Mouse (Mus musculus) kidney, adult 9 months (tissue): Measurements from ENCODE around the gene Cox11.
A peak's percentile ranks its signal among the peaks of the same experiment; 100 is the strongest.

Experiments
- DNase-seq: peaks from one replicate; pipeline ENCODE4 v3.0.0; 2022

Cox11 gene

DNA sequence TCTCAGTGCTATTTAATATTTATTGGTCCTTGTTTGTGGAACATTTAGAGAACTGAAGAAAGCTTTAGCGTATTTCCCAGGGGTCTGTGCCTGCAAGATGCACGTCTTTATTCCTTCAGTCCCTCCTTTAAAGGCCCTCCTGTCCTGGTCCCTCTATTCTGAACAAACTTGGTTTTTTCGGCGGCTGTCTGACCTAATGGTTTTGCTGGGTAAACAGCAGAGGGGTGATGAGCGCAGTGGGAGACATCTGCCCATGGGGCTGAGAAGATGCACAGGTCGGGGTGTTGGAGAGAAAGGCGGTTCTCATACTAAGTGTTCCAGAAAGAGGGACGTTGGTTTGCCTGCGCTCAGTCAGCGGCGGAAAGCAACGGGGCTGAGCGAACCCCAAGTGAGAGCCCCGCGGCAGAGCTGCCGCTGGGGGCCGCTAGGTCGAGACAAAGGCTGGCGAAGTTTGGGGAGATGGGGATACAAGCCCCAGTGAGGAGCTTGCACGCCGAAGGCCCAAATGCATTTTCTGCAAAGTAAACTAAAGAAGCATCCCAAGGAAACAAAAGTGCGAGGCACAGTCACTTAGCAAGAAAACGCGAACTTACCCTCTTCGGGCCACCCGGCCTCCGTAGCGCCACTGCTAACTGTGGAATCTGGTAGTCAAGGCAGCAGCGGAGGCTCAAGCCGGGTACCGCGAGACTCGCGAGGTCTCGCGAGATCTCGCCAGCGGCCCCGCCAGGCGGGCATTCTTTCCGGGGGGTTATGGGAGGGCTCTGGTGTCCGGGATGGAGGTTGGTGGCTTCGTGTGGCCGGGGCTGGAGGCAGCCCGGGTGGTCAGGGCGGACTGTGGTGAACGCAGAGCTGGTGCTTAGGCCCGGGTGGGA is at the start of gene Cox11, which contains the start of gene Stxbp4:
Gene Cox11 (plus strand): TSS at position 734 of the 872 bp plus-strand sequence.
Gene Stxbp4 (minus strand): TSS at position 645 of the 872 bp plus-strand sequence.
- peak; percentile 94 for DNase-seq

DNA sequence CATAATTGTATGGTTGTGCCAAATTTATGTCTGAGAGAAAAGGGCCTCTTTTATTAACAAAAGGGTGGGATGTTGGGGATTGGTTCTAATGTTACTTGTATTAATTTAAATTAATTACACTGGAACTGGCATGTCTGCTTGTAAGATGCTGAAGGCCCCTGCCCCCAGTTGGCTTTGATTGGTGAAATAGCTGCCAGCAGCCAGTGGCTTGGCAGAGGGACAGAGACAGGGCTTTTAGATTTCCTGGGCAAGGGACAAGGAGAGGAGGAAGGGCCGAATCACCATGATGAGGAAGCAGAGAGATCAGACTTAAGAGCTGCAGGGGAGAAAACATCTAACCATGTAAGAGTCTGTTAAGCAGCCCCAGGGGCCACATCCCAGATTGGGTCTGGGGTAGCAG is 47.0 kb upstream of the Cox11 start:
- no peak for DNase-seq

- no peak for DNase-seq
These were observed 42.1 kb upstream of the Cox11 start for GRCm38 (mm10) chr11:90595826-90596225.

- no peak for DNase-seq
These were observed 34.9 kb upstream of the Cox11 start for GRCm38 (mm10) chr11:90603066-90603465.

GRCm38 (mm10) chr11:90612118-90612517 is 25.9 kb upstream of the Cox11 start:
- no peak for DNase-seq

- no peak for DNase-seq
These were observed 23.2 kb upstream of the Cox11 start for GRCm38 (mm10) chr11:90614743-90615142.

DNA sequence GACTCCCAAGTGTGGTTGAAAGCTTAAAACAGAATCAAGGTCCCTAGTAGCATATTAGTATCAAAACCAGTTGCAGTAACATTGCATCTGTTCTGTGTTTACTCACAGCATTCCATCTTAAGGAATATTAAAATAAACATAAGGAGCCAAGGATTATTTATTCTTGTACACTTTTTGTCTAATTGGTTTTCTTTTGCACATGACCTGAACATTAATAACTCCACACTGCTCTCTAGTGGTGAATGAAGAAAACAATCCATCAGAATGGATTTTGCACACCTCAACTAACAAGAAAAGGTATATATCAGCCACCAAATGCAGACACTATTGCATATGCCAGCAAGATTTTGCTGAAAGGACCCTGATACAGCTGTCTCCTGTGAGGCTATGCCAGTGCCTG is 21.5 kb upstream of the Cox11 start:
- DNase-seq = no peak

GRCm38 (mm10) chr11:90622044-90622443 is 15.9 kb upstream of the Cox11 start:
- no peak for DNase-seq

DNA sequence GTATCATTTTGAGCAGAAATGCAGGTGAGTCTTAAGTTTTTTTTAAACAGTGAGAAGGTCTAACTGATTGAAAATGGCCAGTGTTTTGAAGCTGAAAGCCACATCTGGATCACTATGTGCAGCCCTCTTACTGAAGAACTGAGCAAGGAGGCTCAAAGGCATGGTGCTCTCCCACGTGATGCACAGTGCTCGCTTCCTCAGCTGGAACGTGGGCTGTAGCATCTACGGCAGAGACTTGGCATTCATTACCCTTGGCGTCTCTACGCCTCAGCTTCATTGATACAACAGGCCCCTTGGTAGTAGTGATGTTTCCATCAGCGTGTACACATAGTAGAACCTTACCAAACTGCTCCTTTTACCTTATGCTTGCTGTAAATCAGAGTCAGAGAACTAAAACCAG is 15.5 kb upstream of the Cox11 start:
- DNase-seq = no peak

- DNase-seq = peak; percentile 59
These were observed 14.5 kb upstream of the Cox11 start for GRCm38 (mm10) chr11:90623477-90623876.

GRCm38 (mm10) chr11:90625174-90625573 is 12.8 kb upstream of the Cox11 start:
- DNase-seq = no peak

- DNase-seq = peak; percentile 76
These were observed 10.2 kb upstream of the Cox11 start for GRCm38 (mm10) chr11:90627751-90628150.

DNA sequence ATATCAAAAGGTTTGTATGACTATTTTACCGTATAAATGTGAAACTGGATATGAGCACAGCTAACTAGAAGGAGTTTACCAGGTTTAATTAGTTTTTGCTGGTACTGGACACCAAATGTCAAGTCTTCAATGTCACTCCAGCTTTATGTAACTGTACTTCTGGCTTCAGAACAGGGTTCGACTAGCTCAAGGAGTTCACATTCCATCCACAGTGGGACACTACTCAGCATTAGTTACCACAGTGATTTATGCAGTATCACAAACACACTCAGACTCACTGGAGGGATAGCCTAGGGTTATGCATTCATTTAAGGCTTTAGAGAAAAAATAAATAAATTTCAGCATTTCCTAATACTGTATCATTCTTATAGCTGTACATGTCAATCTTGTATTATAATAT is 5.5 kb upstream of the Cox11 start:
- DNase-seq = peak; percentile 69

DNA sequence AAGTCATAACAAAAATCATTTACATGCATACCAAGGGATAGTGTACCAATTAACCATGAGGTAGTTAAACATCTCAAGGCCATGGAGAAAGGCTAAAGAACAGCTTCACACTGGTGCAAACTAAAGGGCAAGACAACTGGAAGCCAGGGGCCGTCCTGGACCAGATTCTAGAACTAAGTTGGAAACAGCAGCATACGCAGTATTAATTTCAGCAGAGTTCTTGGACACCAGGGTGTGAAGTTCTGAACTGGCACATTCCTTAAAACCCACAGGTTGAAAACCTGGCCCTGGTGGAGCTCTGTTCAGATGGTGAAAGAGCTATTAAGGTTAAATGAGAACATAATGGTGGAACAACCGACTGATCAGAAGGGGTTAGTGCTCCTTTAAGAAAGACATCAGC is 3.3 kb upstream of the Cox11 start:
- peak; percentile 59 for DNase-seq

DNA sequence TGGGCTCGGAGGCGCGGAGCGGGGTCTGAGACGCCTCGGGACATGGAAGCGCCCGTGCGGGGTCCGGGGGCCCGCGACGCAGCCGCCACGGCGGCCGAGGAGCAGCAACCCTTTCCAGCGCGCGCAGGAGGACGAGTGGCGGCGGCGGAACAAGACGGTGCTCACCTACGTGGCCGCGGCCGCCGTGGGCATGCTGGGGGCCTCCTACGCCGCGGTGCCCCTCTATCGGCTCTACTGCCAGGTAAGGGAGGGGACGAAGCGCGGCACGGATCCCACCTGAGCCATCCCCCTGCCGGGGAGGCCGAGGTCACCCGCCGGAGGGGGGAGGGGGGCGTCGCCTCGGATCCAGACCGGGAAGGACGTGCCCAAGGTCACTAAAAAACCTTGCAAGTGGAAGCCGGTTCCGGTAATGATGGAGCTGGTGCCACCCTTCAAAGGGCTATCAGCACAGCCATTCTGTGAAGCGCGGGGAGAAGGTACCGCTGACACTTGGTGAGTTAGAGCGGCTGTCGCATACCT is 398 bp downstream of the Cox11 start:
- peak; percentile 50 for DNase-seq

- no peak for DNase-seq
These were observed 11.8 kb downstream of the Cox11 start for GRCm38 (mm10) chr11:90649777-90650176.

GRCm38 (mm10) chr11:90650231-90650885 is 12.4 kb downstream of the Cox11 start:
- DNase-seq = no peak

DNA sequence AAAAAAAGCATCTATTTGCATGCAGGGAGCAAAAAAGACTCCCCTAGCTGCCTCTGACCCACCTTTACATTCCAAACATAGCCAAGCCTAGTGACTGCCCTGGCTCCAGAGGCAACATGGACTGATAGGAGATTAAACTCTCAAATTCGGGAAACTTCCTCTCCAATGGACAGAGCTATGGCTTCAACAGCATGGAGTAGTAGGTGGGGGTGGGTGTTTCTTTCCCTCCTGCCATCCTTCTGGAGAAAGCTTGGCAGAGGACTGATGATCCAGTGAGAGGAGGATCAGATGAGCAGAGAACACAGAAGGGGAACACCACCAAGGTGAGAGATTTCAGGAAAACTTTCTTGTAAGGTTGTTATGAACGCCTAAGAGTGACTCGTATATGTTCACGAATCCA is 14.6 kb downstream of the Cox11 start:
- DNase-seq = no peak

GRCm38 (mm10) chr11:90657527-90657926 is 19.6 kb downstream of the Cox11 start:
- DNase-seq = no peak

- no peak for DNase-seq
These were observed 22.7 kb downstream of the Cox11 start for GRCm38 (mm10) chr11:90660662-90661061.

GRCm38 (mm10) chr11:90663052-90663451 is 25.1 kb downstream of the Cox11 start:
- DNase-seq = no peak

DNA sequence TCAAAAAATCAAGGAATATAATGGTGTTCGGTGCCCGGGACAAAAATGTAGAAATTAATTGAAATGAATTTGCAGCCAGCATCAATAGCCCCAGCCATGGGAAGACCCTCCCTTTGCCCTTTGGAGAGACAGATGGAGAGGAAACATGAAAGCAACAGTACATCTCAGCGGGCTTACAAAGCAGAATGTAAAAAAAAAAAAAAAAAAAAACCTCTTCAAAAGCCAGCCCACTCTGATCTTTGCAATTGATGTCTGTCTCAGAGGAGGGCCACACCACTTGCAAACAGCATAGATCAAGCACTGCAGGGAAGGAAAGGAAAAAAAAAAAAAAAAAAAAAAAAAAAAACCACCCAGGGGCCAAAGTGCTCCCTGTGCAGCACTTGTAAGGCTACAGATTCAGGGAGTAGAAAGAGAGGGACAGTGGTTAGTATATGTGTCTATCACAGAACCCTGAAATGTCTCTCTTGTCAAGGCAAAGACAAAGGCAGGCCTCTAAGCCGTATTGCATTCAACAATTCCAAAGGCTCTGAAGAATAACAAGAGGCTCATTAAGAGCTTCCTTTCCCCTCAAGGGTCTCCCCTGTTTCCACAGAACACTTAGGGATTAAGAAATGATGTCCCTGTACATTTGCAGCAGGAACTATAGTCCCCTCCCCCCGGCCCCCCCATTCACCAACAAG is 25.8 kb downstream of the Cox11 start:
- DNase-seq = no peak

DNA sequence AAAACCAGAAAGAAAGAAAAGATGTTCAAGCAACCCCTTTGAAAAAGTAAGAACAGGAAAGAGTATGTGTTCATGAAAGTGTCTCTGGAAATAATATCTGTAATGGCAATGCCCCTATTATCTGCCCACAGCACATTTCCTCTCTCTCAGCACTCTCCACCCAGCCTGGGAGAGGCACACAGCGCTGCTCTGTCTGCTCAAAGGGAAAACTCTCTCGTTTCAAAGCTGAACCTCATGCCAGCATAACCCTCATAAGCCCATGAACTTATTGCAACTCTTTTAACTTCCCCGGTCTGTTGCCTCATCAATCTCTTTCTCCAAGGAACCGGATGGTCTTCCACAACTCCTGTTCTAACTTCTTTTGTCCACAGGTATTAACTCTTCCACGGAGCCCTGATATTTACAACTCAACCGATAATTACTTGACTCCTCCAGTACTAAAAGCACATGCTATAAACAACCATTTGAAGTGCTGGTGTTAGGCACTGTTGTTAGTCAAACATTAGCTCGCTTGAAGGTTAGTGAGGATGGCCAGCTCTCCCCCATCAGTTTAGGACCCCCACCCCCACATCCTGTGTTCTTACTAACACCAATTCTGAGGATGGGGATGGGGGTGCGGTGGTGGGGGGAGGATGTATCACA is 26.5 kb downstream of the Cox11 start:
- peak; percentile 17 for DNase-seq
